Comparison of ENCODE assay signal across 20 mouse cellular contexts in genomic region chr11:71779642-71780041, GRCm38 (mm10). TPM values are rescaled to one million over a fixed set of nuclear protein-coding genes. Genes with fewer than 3 reads are reported as not detected.
DNase-seq lines count a peak whose midpoint lies in the region; ATAC-seq and TF ChIP-seq lines count a peak whose summit lies in the region.
"Had no signal": no experiment of that assay in that cellular context is flagged by ENCODE, and none has a peak within 500 bp of the region (broad histone marks: within the 10 kb centered on the region; RNA-seq: fewer than 3 reads in every experiment).

No protein-coding gene starts in this region.

- peak; percentile 54 for DNase-seq in midbrain, embryonic 11.5 days (ENCODE audit: low spot score, missing footprints)
- DNase-seq in midbrain, embryonic 10.5 days (ENCODE audit: low spot score) = no peak
- DNase-seq in forebrain, postnatal 0 days = peak; percentile 53
- no peak for DNase-seq in T-cell, adult 2 months (ENCODE audit: low spot score)
- DNase-seq: cerebellum, adult 11 months; cerebellum, postnatal 36 days; gastrocnemius, postnatal 25 days; kidney, adult 2 months; kidney, postnatal 25 days; left cerebral cortex, postnatal 4 days; lung, adult 2 months; lung, postnatal 36 days; right cerebral cortex, adult 18-20 months; thymus, postnatal 14 days had no signal

- no peaks in the 10 kb centered on the region for H3K27me3 ChIP-seq in midbrain, embryonic 11.5 days (ENCODE audit: control insufficient read depth, insufficient read depth, low read length)
- no peaks in the 10 kb centered on the region for H3K27me3 ChIP-seq in midbrain, embryonic 10.5 days (ENCODE audit: low read depth, poor library complexity, severe bottlenecking)
- H3K27me3 ChIP-seq in forebrain, postnatal 0 days (ENCODE audit: insufficient read depth, low read length) = no peaks in the 10 kb centered on the region
- H3K27me3 ChIP-seq in hindbrain, embryonic 16.5 days (replicated peaks; ENCODE audit: control insufficient read depth, insufficient read depth, low read length) = no peaks in the 10 kb centered on the region
- H3K27me3 ChIP-seq in neural tube, embryonic 13.5 days = no peaks in the 10 kb centered on the region

- no peak for TF ChIP-seq CTCF in forebrain, postnatal 0 days (IDR thresholded peaks at IDR 0.05; ENCODE audit: low read depth)

- WGBS in midbrain, embryonic 11.5 days = 77% methylated on average over 10 of the region's 10 CpGs
- 89% methylated on average over 10 of the region's 10 CpGs for whole genome bisulfite sequencing in midbrain, embryonic 10.5 days
- WGBS in forebrain, postnatal 0 days = 32% methylated on average over 10 of the region's 10 CpGs
- WGBS in hindbrain, embryonic 16.5 days = 49% methylated on average over 10 of the region's 10 CpGs
- 52% methylated on average over 10 of the region's 10 CpGs for WGBS in neural tube, embryonic 13.5 days

- H3K36me3 ChIP-seq in midbrain, embryonic 11.5 days (ENCODE audit: control insufficient read depth, insufficient read depth, low read length) = peaks cover 8% of the 10 kb centered on the region
- H3K36me3 ChIP-seq in midbrain, embryonic 10.5 days = peaks cover 98% of the 10 kb centered on the region
- peaks cover 27% of the 10 kb centered on the region for H3K36me3 ChIP-seq in forebrain, postnatal 0 days (ENCODE audit: insufficient read depth)
- peaks cover 12% of the 10 kb centered on the region for H3K36me3 ChIP-seq in hindbrain, embryonic 16.5 days (ENCODE audit: control insufficient read depth, insufficient read depth, low read length)
- peaks cover 40% of the 10 kb centered on the region for H3K36me3 ChIP-seq in neural tube, embryonic 13.5 days

- ATAC-seq in midbrain, embryonic 11.5 days (ENCODE audit: low FRiP score) = no peak
- peak; percentile 59; the same call in 1 of the 2 replicates for ATAC-seq in forebrain, postnatal 0 days
- ATAC-seq in hindbrain, embryonic 16.5 days = no peak
- ATAC-seq in neural tube, embryonic 13.5 days (ENCODE audit: low read depth) = no peak; the same call in 1 of the 2 replicates
- ATAC-seq in granulocyte monocyte progenitor cell, adult 5-6 weeks (replicated peaks; ENCODE audit: poor library complexity, severe bottlenecking) = no peak

- H3K4me2 ChIP-seq in midbrain, embryonic 11.5 days = no peak overlapping the region
- no peak overlapping the region for H3K4me2 ChIP-seq in forebrain, postnatal 0 days (ENCODE audit: low read depth)
- no peak overlapping the region for H3K4me2 ChIP-seq in hindbrain, embryonic 16.5 days (ENCODE audit: low read length)
- H3K4me2 ChIP-seq in neural tube, embryonic 13.5 days = no peak overlapping the region
- H3K4me2 ChIP-seq: liver, embryonic 11.5 days had no signal

- H3K9me3 ChIP-seq in midbrain, embryonic 11.5 days (ENCODE audit: control insufficient read depth, low read length) = no peaks in the 10 kb centered on the region
- H3K9me3 ChIP-seq in midbrain, embryonic 10.5 days (replicated peaks) = no peaks in the 10 kb centered on the region
- H3K9me3 ChIP-seq in forebrain, postnatal 0 days (ENCODE audit: low read length) = no peaks in the 10 kb centered on the region
- H3K9me3 ChIP-seq in hindbrain, embryonic 16.5 days (ENCODE audit: control insufficient read depth, low read length) = no peaks in the 10 kb centered on the region
- no peaks in the 10 kb centered on the region for H3K9me3 ChIP-seq in neural tube, embryonic 13.5 days
- H3K9me3 ChIP-seq: embryonic facial prominence, embryonic 10.5 days had no signal

- no peak overlapping the region for H3K9ac ChIP-seq in midbrain, embryonic 11.5 days (ENCODE audit: low read length)
- no peak overlapping the region for H3K9ac ChIP-seq in forebrain, postnatal 0 days
- H3K9ac ChIP-seq in hindbrain, embryonic 16.5 days (ENCODE audit: low read depth, low read length) = no peak overlapping the region
- H3K9ac ChIP-seq in neural tube, embryonic 13.5 days = no peak overlapping the region

- H3K4me1 ChIP-seq in midbrain, embryonic 11.5 days (ENCODE audit: control insufficient read depth, insufficient read depth, low read length) = no peaks in the 10 kb centered on the region
- H3K4me1 ChIP-seq in midbrain, embryonic 10.5 days = peaks cover 15% of the 10 kb centered on the region; the same call in 1 of the 2 replicates
- H3K4me1 ChIP-seq in forebrain, postnatal 0 days (ENCODE audit: insufficient read depth) = peaks cover 6% of the 10 kb centered on the region; the same call in 1 of the 2 replicates
- H3K4me1 ChIP-seq in hindbrain, embryonic 16.5 days (ENCODE audit: control insufficient read depth, insufficient read depth, low read depth, low read length) = peaks cover 10% of the 10 kb centered on the region
- peaks cover 33% of the 10 kb centered on the region for H3K4me1 ChIP-seq in neural tube, embryonic 13.5 days (replicated peaks)

- no peak overlapping the region for H3K4me3 ChIP-seq in midbrain, embryonic 11.5 days (ENCODE audit: low read depth, low read length)
- H3K4me3 ChIP-seq in midbrain, embryonic 10.5 days = no peak overlapping the region
- H3K4me3 ChIP-seq in forebrain, postnatal 0 days (ENCODE audit: low read depth, low read length) = no peak overlapping the region
- H3K4me3 ChIP-seq in hindbrain, embryonic 16.5 days (ENCODE audit: low read length) = no peak overlapping the region
- no peak overlapping the region for H3K4me3 ChIP-seq in neural tube, embryonic 13.5 days
- H3K4me3 ChIP-seq: embryonic facial prominence, embryonic 10.5 days had no signal

- H3K27ac ChIP-seq in midbrain, embryonic 11.5 days (ENCODE audit: low read depth, low read length) = no peak overlapping the region
- H3K27ac ChIP-seq in midbrain, embryonic 10.5 days (replicated peaks) = no peak overlapping the region
- no peak overlapping the region for H3K27ac ChIP-seq in forebrain, postnatal 0 days (ENCODE audit: low read depth, low read length)
- peak overlapping the region; percentile 36; the same call in 1 of the 2 replicates for H3K27ac ChIP-seq in hindbrain, embryonic 16.5 days (ENCODE audit: low read depth, low read length)
- H3K27ac ChIP-seq in neural tube, embryonic 13.5 days (replicated peaks) = peak overlapping the region; percentile 64
- H3K27ac ChIP-seq: embryonic facial prominence, embryonic 10.5 days had no signal

RNA-seq across cellular contexts. Expression of gene Wscd1, which starts 29.9 kb away (rescaled TPM):
- 44.1 and 54.4 TPM in 2 replicates for polyA plus RNA-seq in midbrain, embryonic 11.5 days (2014; fragmentation: Nextera tagmentation; extraction: Ambion mirVana)
- 61.5 and 86.9 TPM in 2 replicates for polyA plus RNA-seq in midbrain, embryonic 10.5 days (2016; fragmentation: Nextera tagmentation; extraction: Ambion mirVana)
- total RNA-seq in forebrain, postnatal 0 days (2014; rRNA removed) = 91.6 and 96.7 TPM in 2 replicates
- 46.7 and 63.1 TPM in 2 replicates for polyA plus RNA-seq in forebrain, postnatal 0 days (2015; fragmentation: Nextera tagmentation; extraction: Ambion mirVana)
- 98.8 and 106 TPM in 2 replicates for polyA plus RNA-seq in hindbrain, embryonic 16.5 days (2015; fragmentation: Nextera tagmentation; extraction: Ambion mirVana)
- polyA plus RNA-seq in neural tube, embryonic 13.5 days (2015; fragmentation: Nextera tagmentation; extraction: Ambion mirVana) = 50.6 and 53.1 TPM in 2 replicates
- not detected in 2 replicates for total RNA-seq in granulocyte monocyte progenitor cell, adult 5-6 weeks (2014; fragmentation: Nextera tagmentation)
- not detected in 2 replicates for total RNA-seq in granulocyte monocyte progenitor cell, adult 5-6 weeks (2017)
- total RNA-seq: monocyte, adult 5-6 weeks had no signal

Comparison
In these comparisons a context has a peak if more than half of its experiments do, and no peak if none do; other contexts are left out.
1. DNase-seq: peak in midbrain, embryonic 11.5 days (single experiment) and forebrain, postnatal 0 days (single experiment); none in midbrain, embryonic 10.5 days (single experiment) and T-cell, adult 2 months (single experiment).
2. H3K27ac ChIP-seq: peak in hindbrain, embryonic 16.5 days (single experiment) and neural tube, embryonic 13.5 days (single experiment); none in midbrain, embryonic 11.5 days (single experiment), midbrain, embryonic 10.5 days (single experiment) and forebrain, postnatal 0 days (single experiment).